Mouse (Mus musculus): ENCODE measurements at regions not wholly inside any gene's neighbourhood (a gene's known extent, or its start where the extent isn't known, plus 50 kb on each side); places are given as distances from the start of the nearest gene placed in this dataset.

- no peak for DNase-seq (ENCODE audit: low spot score)
Measured at GRCm38 (mm10) chr3:128723100-128723499, 476.6 kb upstream of the Pitx2 start.

- DNase-seq (ENCODE audit: low spot score), result no peak
Measured at GRCm38 (mm10) chr3:128720276-128720675, 479.4 kb upstream of the Pitx2 start.

- DNase-seq (ENCODE audit: low spot score), result no peak
Measured at GRCm38 (mm10) chr3:128719226-128719625, 480.5 kb upstream of the Pitx2 start.

- DNase-seq (ENCODE audit: low spot score), result no peak
Measured at GRCm38 (mm10) chr3:128707270-128707669, 492.4 kb upstream of the Pitx2 start.

GRCm38 (mm10) chr3:128668468-128669127 lies 531.1 kb upstream of the Pitx2 start:
- DNase-seq (ENCODE audit: low spot score), result no peak

GRCm38 (mm10) chr3:128665184-128665583 lies 534.5 kb upstream of the Pitx2 start:
- DNase-seq (ENCODE audit: low spot score), result no peak

GRCm38 (mm10) chr3:128636960-128637755 lies 562.5 kb upstream of the Pitx2 start:
- no peak for DNase-seq (ENCODE audit: low spot score)

GRCm38 (mm10) chr3:128627696-128628095 lies 572.0 kb upstream of the Pitx2 start:
- DNase-seq (ENCODE audit: low spot score), result no peak

- no peak for DNase-seq (ENCODE audit: low spot score)
Measured at GRCm38 (mm10) chr3:128616675-128617074, 583.0 kb upstream of the Pitx2 start.

- DNase-seq (ENCODE audit: low spot score), result no peak
Measured at GRCm38 (mm10) chr3:128613657-128614056, 586.0 kb upstream of the Pitx2 start.

- DNase-seq (ENCODE audit: low spot score), result no peak
Measured at GRCm38 (mm10) chr3:128610731-128611130, 588.9 kb upstream of the Pitx2 start.

GRCm38 (mm10) chr3:128608694-128609093 lies 591.0 kb upstream of the Pitx2 start:
- DNase-seq (ENCODE audit: low spot score), result no peak

- no peak for DNase-seq (ENCODE audit: low spot score)
Measured at GRCm38 (mm10) chr3:128575339-128576129, 624.1 kb upstream of the Pitx2 start.

GRCm38 (mm10) chr3:128570551-128570950 lies 629.1 kb upstream of the Pitx2 start:
- DNase-seq (ENCODE audit: low spot score), result no peak

GRCm38 (mm10) chr3:128565386-128565785 lies 634.3 kb upstream of the Pitx2 start:
- no peak for DNase-seq (ENCODE audit: low spot score)

GRCm38 (mm10) chr3:128546416-128547327 lies 650.5 kb upstream of the Fam241a start:
- DNase-seq (ENCODE audit: low spot score), result peak; percentile 6

- DNase-seq (ENCODE audit: low spot score), result no peak
Measured at GRCm38 (mm10) chr3:128525427-128525826, 629.3 kb upstream of the Fam241a start.

- DNase-seq (ENCODE audit: low spot score), result peak; percentile 40
Measured at GRCm38 (mm10) chr3:128520671-128521103, 624.6 kb upstream of the Fam241a start.

GRCm38 (mm10) chr3:128519913-128520316 lies 623.8 kb upstream of the Fam241a start:
- DNase-seq (ENCODE audit: low spot score), result no peak

- DNase-seq (ENCODE audit: low spot score), result peak; percentile 12
Measured at GRCm38 (mm10) chr3:128518806-128519205, 622.7 kb upstream of the Fam241a start.

- peak; percentile 1 for DNase-seq (ENCODE audit: low spot score)
Measured at GRCm38 (mm10) chr3:128471111-128471510, 575.0 kb upstream of the Fam241a start.

All from gastrocnemius, adult 18-20 months (tissue).